Mouse (Mus musculus): ENCODE data around the gene Arid5b. TPM values are rescaled to one million over a fixed set of nuclear protein-coding genes. Genes with fewer than 3 reads are reported as not detected.
A peak's percentile ranks its signal among the peaks of the same experiment; 100 is the strongest.
"Not testable (repeated sequence)": the region's sequence is repeated elsewhere in the genome, so short reads cannot be mapped to it uniquely, and the experiment has no call there.

Arid5b gene
- total RNA-seq, 1 experiment from 2014 or later = 12.5 TPM

GRCm38 (mm10) chr10:68099801-68100200, 178.7 kb downstream of the Arid5b start:
- not testable (repeated sequence) for ATAC-seq (replicated peaks in 1 of 2; ENCODE audit: insufficient read depth in 1 of 2, low FRiP score in 2 of 2, low TSS enrichment in 1 of 2, low read depth in 1 of 2, poor library complexity in 2 of 2, severe bottlenecking in 2 of 2)

- ATAC-seq (replicated peaks in 1 of 2; ENCODE audit: insufficient read depth in 1 of 2, low FRiP score in 2 of 2, low TSS enrichment in 1 of 2, low read depth in 1 of 2, poor library complexity in 2 of 2, severe bottlenecking in 2 of 2) = no peak
These were observed 180.5 kb downstream of the Arid5b start for GRCm38 (mm10) chr10:68097821-68098675.

- ATAC-seq (replicated peaks in 1 of 2; ENCODE audit: insufficient read depth in 1 of 2, low FRiP score in 2 of 2, low TSS enrichment in 1 of 2, low read depth in 1 of 2, poor library complexity in 2 of 2, severe bottlenecking in 2 of 2) = no peak
These were observed 182.1 kb downstream of the Arid5b start for GRCm38 (mm10) chr10:68096395-68096794.

- no peak for ATAC-seq (replicated peaks in 1 of 2; ENCODE audit: insufficient read depth in 1 of 2, low FRiP score in 2 of 2, low TSS enrichment in 1 of 2, low read depth in 1 of 2, poor library complexity in 2 of 2, severe bottlenecking in 2 of 2)
These were observed 183.4 kb downstream of the Arid5b start for GRCm38 (mm10) chr10:68095136-68095535.

- ATAC-seq (replicated peaks in 1 of 2; ENCODE audit: insufficient read depth in 1 of 2, low FRiP score in 2 of 2, low TSS enrichment in 1 of 2, low read depth in 1 of 2, poor library complexity in 2 of 2, severe bottlenecking in 2 of 2) = no peak
These were observed 185.0 kb downstream of the Arid5b start for GRCm38 (mm10) chr10:68093496-68093895.

- no peak for ATAC-seq (replicated peaks in 1 of 2; ENCODE audit: insufficient read depth in 1 of 2, low FRiP score in 2 of 2, low TSS enrichment in 1 of 2, low read depth in 1 of 2, poor library complexity in 2 of 2, severe bottlenecking in 2 of 2)
These were observed 186.7 kb downstream of the Arid5b start for GRCm38 (mm10) chr10:68091840-68092239.

- no peak for ATAC-seq (replicated peaks in 1 of 2; ENCODE audit: insufficient read depth in 1 of 2, low FRiP score in 2 of 2, low TSS enrichment in 1 of 2, low read depth in 1 of 2, poor library complexity in 2 of 2, severe bottlenecking in 2 of 2)
These were observed 187.5 kb downstream of the Arid5b start for GRCm38 (mm10) chr10:68091011-68091410.

GRCm38 (mm10) chr10:68090544-68090943, 188.0 kb downstream of the Arid5b start:
- no peak for ATAC-seq (replicated peaks in 1 of 2; ENCODE audit: insufficient read depth in 1 of 2, low FRiP score in 2 of 2, low TSS enrichment in 1 of 2, low read depth in 1 of 2, poor library complexity in 2 of 2, severe bottlenecking in 2 of 2)

- ATAC-seq (replicated peaks in 1 of 2; ENCODE audit: insufficient read depth in 1 of 2, low FRiP score in 2 of 2, low TSS enrichment in 1 of 2, low read depth in 1 of 2, poor library complexity in 2 of 2, severe bottlenecking in 2 of 2) = no peak
These were observed 188.4 kb downstream of the Arid5b start for GRCm38 (mm10) chr10:68090197-68090535.

GRCm38 (mm10) chr10:68089435-68090196, 188.9 kb downstream of the Arid5b start:
- peak; percentile 62 to 73; a peak in 3 of 4 replicates for ATAC-seq (replicated peaks in 1 of 2; ENCODE audit: insufficient read depth in 1 of 2, low FRiP score in 2 of 2, low TSS enrichment in 1 of 2, low read depth in 1 of 2, poor library complexity in 2 of 2, severe bottlenecking in 2 of 2)

GRCm38 (mm10) chr10:68087722-68088121, 190.8 kb downstream of the Arid5b start:
- no peak for ATAC-seq (replicated peaks in 1 of 2; ENCODE audit: insufficient read depth in 1 of 2, low FRiP score in 2 of 2, low TSS enrichment in 1 of 2, low read depth in 1 of 2, poor library complexity in 2 of 2, severe bottlenecking in 2 of 2)

GRCm38 (mm10) chr10:68086973-68087372, 191.6 kb downstream of the Arid5b start:
- ATAC-seq (replicated peaks in 1 of 2; ENCODE audit: insufficient read depth in 1 of 2, low FRiP score in 2 of 2, low TSS enrichment in 1 of 2, low read depth in 1 of 2, poor library complexity in 2 of 2, severe bottlenecking in 2 of 2) = no peak

- peak; percentile 56 to 83 for ATAC-seq (replicated peaks in 1 of 2; ENCODE audit: insufficient read depth in 1 of 2, low FRiP score in 2 of 2, low TSS enrichment in 1 of 2, low read depth in 1 of 2, poor library complexity in 2 of 2, severe bottlenecking in 2 of 2)
These were observed 193.0 kb downstream of the Arid5b start for GRCm38 (mm10) chr10:68085574-68085973.

- peak; percentile 26 to 28; a peak in 1 of 4 replicates for ATAC-seq (replicated peaks in 1 of 2; ENCODE audit: insufficient read depth in 1 of 2, low FRiP score in 2 of 2, low TSS enrichment in 1 of 2, low read depth in 1 of 2, poor library complexity in 2 of 2, severe bottlenecking in 2 of 2)
These were observed 196.8 kb downstream of the Arid5b start for GRCm38 (mm10) chr10:68081712-68082111.

GRCm38 (mm10) chr10:68079910-68080670, 198.4 kb downstream of the Arid5b start:
- ATAC-seq (replicated peaks in 1 of 2; ENCODE audit: insufficient read depth in 1 of 2, low FRiP score in 2 of 2, low TSS enrichment in 1 of 2, low read depth in 1 of 2, poor library complexity in 2 of 2, severe bottlenecking in 2 of 2) = peak; percentile 13 to 29; a peak in 1 of 4 replicates

- ATAC-seq (replicated peaks in 1 of 2; ENCODE audit: insufficient read depth in 1 of 2, low FRiP score in 2 of 2, low TSS enrichment in 1 of 2, low read depth in 1 of 2, poor library complexity in 2 of 2, severe bottlenecking in 2 of 2) = no peak
These were observed 199.8 kb downstream of the Arid5b start for GRCm38 (mm10) chr10:68078708-68079107.

- ATAC-seq (replicated peaks in 1 of 2; ENCODE audit: insufficient read depth in 1 of 2, low FRiP score in 2 of 2, low TSS enrichment in 1 of 2, low read depth in 1 of 2, poor library complexity in 2 of 2, severe bottlenecking in 2 of 2) = peak; percentile 46 to 58; a peak in 1 of 4 replicates
These were observed 203.4 kb downstream of the Arid5b start for GRCm38 (mm10) chr10:68075181-68075580.

GRCm38 (mm10) chr10:68074291-68074690, 204.2 kb downstream of the Arid5b start:
- ATAC-seq (replicated peaks in 1 of 2; ENCODE audit: insufficient read depth in 1 of 2, low FRiP score in 2 of 2, low TSS enrichment in 1 of 2, low read depth in 1 of 2, poor library complexity in 2 of 2, severe bottlenecking in 2 of 2) = no peak
